Mouse (Mus musculus) B cell, adult 2 months (primary cell): ENCODE data around the gene Daam1.

Experiments used
- DNase-seq, 2 experiments: peaks; one replicate each; pipeline ENCODE4 v3.0.0; 2022

Daam1 gene

DNA sequence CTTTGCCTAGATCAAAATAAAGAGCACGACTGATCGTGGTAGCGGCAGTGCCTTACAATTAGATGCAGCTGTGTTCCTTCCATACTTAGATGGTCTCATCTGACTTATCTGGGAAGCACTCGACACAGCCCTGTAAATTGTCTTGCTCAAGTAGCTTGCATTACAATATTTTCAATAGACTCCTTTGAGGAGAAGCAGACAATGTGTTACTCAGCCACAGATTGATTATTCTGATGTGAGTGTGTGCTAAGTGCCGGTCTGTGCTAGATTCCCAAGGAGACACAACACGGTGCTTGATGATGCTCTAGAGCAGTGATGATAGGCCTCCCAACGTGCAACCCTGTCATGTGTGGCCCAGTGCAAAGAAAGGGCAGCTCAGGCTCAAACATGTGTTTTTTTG is 70.3 kb downstream of the Daam1 start:
- DNase-seq, result no peak

DNA sequence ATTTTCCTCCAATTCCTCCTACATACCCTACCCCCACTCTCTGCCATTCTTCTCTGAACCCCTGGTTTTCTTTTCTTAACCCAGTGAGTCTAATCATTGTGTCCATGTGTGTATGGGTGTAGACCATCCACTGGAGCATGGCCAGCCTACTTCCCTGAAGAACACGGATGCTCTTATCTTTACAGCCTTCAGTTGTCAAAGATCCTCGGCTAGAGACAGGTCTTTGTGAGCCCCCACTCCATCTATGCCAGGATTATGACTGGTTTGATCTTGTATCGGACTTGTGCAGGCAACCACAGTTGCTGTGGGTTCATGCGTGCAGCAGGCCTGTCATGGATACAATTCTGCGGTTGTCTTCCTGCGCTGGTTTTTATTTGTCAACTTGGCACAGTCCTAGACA is 71.0 kb downstream of the Daam1 start:
- no peak for DNase-seq

DNA sequence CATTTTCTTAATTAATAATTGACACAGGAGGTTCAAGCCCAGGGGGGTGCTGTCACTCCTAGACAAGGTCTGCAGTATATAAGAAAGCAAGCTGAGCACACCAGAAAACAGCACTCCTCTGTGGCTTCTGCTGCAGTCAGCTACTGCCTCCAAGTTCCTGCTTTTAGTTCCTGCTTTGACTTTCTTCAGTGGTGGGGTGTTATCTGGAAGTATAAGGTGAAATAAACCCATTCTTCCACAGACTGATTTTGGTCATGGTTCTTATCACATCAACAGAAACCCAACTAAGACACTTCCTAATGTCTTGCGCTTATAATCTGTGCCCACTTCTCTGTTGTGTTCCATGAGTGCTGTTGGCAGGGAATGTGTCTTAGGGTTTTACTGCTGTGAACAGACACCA is 71.4 kb downstream of the Daam1 start:
- DNase-seq, result no peak

DNA sequence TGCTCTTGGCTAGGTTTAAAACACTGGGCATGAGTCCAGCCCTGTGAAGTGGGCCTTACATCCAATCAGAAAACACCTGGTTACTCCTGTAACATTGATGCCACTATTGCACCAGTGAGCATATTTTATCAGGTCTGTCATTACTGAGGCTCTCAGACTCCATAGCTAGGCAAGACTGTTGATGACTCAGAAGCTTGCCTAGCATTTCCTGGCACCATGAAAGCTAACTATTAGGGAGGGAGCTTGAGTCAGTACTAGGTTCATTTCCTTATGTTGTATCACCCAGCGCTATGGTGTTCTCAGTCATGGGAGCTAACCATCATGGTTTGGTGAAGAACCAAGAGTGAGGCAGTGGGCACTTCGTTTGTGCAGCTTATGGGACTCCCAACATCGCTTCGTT is 72.3 kb downstream of the Daam1 start:
- DNase-seq, result no peak

DNA sequence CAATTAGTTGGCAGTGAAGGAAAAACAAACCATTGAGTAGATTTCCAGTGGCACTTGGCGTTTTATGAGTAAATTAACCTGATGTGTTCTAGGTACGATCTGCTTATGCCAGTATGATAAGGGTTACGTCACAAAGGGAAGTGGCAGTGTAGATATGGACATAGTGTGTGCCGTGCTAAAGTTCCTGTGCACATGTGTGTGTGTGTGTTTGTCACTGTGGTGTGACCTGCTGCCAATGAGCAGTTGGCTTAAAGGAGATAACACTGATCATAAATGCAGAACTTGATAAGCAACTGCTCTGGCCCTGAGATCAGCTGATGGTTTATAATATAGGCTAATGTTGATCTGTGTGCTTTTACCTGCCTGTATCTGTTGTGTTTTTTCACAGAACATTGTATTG is 73.4 kb downstream of the Daam1 start:
- no peak for DNase-seq

DNA sequence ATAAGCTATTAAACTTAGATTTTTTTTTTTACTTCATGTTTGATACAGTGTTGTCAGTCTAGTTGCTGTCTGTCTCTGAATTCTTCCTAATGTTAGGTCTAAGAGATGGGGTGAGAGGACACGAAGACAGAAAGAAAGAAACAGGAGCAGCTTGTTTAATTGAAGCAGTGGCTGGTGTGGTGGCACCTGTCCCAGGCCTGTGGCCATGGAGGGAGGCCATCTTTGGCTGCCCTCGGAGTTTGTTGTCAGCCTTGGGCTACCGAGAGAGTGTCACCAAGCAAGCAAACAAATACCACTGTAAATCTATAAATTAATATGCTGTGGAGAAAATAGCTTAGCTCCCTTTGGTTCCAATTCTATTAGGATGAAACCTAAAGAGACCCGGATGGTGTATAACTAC is 74.0 kb downstream of the Daam1 start:
- no peak for DNase-seq

DNA sequence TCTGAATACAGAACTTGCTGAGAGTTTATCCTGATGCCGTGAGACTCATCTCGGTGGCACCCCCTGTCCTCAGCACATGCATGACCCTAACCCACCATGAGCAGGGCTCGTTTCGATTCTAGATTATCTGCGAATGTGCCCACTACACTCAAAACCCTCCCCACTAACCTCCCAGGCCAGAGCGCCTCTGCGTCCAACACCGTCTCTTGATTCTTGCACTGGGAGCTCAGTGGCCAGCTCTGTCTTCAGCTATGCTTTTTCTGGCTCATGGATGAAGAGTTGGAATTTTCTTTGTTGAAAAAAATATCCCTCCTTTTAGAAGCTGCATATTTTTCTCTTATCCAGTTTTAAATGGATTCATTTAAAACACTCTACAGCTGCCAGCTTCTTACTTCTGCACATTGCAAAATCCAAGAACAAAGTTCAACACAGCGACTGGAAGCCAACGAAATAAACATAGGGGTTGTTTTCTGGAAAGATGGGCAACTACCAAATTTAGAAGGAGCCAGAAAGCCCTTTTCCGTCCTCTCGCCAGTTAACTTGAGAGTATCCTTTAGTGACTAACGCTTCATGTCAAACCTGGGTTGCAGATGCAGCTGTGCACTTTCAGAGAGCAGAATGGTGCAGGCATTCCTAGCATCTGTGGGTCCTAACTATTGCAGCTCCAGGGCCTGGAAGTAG is 74.9 kb downstream of the Daam1 start:
- DNase-seq, result no peak

DNA sequence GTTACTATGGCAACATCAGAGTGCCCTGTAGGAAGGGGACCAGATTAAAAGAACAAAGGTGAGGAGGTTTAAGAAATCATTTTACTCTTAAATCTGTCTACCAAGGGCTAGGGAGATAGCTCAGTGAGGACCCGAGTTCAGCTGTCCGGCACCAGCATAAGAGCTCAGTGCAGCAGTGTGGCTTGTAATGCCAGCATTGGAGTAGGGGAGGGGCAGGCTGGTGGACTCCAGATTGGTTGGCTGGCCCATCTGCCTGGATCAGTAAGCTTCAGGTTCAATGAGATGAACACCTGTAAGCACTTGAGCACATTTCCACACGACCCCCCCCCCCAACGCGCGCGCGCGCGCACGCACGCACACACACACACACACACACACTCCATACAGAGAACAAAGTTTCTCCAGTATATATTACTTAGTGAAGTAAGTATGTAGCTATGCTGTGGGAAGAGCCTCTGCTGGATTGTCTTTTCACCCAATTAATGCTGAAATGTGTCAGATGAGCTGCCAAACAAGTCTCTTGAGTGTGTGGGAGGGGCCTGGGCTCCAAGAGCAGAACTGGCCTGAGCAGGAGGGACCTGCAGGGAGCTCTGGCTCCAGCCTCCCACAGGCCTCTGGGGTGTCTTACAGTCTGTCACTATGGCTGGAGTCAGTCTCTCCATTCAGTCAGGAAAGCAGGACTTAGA is 75.8 kb downstream of the Daam1 start:
- no peak for DNase-seq

DNA sequence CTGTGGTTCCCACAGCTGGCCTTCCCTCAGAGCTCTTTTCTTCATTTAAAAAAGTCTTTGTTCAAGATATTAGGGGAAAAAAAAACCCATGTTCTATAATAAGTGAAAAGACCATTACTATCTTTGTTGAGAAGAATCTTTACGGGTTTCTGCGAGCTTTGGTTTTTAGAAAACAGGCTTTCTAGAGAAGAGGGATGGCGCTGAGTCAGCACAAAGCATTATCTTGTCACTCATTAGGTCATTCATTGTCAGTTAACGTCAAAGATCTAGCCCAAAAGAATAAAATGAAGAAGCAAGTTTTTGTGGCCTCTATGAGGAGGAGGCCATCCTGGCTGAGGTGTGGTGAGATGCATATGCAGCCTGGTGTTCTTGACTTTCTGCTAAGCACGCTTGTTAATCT is 78.1 kb downstream of the Daam1 start:
- no peak for DNase-seq

DNA sequence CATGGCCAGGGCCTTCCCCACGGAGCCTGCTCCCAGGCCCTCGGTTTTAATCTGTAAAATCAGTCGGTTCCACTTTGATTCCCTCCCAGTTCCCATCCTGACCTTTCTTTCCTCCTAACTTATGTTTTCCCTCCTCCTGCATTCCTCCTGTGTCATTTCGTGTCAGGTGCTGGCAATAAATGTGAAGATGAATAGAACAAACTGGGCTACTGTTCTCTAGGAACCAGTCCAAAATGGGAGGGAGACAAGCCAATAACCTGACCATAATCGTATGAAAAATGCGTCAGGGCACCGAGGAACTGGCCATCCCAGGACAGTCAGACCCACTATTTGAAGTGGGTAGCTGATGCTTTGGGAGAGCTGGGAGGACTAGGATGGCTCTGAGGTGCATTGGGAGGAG is 79.4 kb downstream of the Daam1 start:
- DNase-seq, result no peak

DNA sequence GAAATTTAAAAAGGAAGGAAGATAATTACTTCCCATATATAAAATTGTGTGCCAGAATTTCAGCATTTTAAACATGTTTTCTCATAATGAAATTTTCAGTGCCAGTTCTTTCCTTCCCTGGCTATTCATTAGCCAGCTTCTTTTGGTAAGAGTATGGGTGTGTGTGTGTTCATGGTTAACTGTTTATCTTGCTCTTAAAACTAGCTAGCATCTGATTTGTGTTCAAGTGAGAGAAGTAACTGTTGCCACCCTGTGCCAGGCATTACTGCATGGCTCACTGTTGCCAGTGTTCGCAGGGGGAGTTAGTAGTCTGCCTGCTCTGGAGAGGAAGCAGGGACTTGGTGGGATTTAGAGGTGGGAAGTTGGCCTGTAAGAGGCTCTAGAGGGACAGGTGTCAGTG is 81.4 kb downstream of the Daam1 start:
- no peak for DNase-seq

DNA sequence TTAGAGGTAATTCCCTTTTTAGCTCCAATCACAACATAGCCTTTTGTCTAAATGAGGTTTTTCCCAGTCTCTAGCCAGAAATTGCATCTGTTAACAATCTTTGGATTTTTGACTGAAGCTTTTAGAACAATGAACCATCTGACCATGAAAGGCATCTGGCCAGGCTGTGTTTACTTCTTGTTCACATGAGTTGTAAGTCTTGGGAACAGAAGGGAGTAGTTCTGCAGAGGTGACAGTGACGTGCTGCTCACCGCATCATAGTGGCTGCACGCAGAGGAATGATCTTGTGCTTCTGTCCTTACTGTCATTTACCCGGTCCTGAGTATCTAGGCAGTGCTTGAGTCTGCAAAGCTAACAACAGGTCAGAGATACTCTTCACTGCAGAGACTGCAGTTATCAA is 88.3 kb downstream of the Daam1 start:
- DNase-seq, result no peak

DNA sequence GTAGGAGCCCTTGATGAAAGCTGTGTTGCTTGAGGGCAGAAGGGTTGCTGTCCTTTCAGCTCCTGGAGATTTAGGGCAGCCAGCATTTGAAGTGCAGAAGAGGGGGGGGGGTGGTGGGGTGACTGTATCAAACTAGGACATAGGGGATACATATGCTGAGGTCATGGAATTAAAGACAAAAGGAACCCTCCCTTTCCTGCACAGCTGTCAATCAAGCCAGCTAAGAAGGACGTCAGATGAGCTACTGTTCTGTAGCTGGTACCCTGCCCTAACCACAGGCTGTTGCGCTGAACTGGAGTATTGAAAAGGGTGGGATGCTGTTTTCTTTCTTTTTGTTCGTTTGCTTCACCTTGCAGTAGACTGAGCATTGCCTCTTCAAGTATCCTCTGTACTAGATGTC is 89.1 kb downstream of the Daam1 start:
- DNase-seq, result no peak

DNA sequence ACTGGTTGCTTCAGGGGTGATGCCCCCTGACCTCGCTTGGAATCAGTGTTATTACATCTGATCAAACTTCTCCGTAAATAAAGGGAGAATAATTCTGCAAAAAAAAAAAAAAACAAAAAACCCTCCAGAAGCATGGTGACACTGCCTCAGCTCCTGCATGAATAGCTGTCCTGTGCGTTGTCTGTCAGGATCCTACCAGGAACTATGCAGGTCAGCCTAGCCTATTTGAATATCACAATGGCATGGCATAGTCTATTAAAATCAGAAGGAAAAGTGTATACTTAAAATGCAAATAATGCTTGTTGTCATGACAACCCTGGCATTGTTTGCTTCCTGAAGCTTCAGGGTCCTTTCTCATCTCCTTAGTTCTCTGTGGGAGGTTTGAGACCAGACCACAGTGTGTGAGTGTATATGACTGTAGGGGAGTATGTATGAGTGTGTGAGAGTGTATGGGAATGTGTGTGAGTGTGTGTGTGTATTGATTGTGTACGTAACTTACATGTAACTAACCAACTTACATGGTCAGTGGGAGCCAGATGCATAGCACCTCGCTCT is 92.0 kb downstream of the Daam1 start:
- DNase-seq, result no peak

DNA sequence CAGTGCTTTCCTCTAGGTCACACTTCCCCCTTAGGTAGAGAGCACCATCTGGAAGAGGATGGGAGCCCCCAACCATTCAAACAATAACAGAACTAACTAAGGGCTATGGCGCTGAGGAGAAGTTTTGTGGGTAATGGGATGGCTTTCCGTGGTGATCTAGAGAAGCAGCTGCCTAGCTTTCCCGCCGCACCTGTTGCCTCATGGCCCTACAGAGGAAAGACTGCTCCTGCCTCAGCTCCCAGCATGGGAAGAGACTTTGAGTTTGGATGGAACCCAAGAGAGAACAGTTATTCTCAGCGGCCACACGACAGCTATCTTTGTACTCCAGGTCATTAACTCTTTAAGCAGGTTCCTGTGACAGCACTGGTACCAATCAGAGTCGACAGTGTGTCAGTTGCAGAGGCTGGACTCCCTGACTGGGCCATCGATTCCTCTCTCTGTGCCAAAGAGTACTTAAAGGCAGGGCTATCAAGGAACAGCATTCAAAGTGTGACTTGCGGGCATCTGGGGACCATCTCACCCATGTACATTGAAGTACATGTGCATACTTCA is 94.2 kb downstream of the Daam1 start:
- no peak for DNase-seq

DNA sequence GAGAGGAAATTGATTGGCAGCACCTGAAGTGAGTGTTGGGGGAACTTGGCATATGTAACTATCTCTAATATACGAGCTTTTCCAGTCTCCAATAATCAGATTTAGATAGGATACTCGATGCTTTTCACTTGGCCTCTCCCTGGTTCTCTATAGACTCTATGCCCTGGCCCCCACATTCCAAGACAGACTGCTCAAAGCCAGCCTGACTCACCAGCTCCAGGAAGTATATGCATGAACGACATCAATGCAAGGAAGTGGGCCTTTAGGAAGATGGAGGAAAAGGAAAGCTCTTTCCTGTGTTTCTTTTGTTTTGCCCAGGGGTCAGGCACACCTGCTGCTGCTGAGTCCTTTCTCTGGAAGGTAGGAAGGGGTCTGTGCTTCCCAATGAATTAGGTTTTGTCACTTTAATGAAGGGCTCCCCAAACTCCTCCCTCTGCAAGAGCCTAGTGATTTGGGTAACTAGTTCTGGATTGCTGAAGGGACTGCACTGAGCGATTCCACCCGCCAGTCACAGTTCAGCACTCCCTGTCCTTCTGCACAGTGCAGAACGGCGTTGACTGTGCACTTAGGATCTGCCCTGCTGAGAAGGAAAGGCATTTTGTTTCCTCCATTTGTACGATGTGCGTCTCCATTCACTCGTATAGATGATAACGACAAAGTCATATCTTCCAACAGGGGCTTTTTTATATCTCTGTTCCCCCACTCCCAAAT is 95.3 kb downstream of the Daam1 start:
- DNase-seq, result no peak

DNA sequence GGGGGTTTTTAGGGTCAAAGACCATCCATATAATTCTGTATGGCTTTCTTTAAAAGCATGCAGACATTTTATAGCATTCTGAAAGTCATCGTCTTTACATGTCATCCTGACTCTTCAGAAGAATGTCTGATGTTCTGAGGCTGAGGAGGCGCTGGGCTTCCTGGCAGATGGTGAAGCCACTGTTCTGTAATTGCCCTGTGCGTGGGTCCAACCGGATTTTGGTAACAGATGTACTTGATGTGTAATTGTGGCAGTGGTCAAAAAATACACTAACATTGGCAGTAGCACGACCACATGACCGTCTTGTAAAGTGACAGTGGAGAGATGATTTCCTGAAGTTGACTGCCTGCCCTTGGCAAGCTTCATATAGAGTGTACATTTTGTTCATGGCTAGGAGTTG is 97.2 kb downstream of the Daam1 start:
- DNase-seq, result no peak

DNA sequence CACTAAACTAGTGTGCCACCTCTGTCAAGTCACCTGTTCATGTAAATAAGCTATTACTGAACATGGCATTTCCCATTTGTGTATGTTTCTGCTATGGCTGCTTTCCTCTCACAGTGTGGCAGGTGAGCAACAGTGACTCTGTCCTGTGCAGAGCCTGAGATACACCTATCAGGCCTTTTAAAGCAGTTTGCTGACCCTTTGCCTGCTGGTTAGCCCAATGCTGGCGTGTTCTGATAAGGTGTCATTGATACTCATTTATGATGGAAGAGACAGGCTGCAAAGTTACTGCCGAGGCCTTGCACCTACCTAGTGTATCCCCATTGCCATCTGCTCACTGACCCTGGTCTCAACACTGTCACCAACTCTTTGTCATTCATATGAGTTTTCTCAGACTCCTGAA is 99.0 kb downstream of the Daam1 start:
- no peak for DNase-seq

DNA sequence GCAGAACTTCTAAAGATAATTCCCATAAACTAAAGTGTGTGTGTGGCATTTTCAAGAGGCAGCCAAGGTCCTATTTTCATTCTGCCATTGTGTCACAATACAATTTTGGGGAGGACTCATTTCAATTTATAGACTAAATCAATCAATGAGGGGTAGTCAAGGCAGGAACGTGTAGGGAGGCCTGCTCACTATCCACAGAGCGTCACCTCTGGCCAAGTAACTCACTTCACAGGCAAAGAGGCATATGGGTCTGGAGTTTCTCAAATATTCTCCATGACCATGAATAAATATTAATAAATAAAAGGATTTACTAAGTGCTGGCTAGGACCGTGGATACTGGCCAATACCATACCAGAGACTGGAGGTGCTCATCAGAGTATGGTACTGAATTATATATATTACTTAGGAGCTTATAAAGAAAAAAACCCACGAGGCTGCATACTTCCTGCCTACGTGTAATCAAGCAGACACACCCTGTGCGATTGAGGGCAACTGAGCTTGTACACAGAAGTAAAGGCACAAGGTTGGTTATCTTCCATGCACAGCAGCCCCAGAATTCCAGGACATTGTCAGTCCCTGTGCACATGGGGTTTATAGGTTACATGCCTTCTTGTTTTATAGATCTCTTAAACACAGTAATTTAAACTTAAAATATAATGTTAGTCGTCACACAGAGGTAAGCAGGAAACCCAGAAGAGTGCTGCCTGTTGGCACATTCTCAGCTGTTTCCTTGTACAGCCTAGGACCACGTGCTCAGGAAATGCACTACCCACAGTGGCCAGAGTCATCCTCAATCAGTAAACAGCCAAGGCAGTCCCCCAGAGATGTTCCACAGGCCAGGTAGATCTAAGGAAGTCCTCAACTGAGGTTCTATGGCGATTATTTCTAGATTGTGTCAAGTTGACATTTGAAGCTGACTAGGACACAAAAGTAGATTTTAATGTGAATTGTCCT is 101.8 kb downstream of the Daam1 start:
- DNase-seq, result peak; percentile 16 to 25

DNA sequence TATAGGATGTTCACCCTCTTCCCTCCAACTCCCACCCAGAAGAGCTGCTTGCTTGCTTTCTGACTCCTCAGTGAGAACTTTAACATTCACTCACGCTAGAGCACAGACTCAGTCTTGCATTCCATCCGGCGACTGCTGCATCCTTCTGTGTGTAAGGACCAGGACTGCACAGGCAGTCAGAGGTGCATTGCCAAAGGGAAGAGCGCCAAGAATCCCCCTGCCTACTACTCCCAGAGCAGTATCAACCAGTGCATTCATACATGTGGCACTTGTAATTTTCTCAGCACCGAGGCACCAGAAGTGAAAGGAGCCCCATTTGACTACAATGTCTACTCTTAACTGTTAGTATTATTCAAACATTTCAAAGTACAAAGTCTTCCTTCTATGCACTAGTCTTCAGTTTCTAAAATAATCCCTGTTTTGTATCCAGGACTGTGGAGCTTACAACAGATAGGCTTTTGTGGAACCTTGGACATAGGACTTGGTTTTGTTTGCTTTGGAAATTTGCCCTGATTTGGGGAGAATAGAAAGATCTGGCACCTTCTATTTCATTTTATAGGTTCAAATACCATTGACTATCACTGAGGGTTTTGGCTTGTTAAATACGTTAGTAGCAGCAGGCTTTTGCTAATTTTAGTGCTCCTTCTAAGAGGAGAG is 103.2 kb downstream of the Daam1 start:
- no peak for DNase-seq

DNA sequence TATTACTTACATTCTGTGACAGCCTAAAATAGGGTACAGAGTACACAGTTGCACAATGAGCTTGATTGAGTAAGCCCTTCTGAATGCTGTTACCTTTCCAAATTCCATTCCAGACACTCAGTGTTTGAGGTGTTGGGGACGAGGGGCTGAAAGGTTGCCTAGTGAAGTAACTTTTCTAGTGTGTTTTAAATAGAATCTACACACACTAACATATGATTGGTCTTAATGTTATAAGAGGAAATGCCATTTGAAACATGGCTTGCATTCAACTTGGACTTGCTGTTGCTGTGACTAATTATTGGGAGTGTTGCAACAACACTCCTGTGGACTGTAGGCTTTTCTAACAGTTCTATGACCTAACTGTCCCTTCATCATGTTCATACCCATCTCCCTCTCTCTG is 105.8 kb downstream of the Daam1 start:
- DNase-seq, result no peak

DNA sequence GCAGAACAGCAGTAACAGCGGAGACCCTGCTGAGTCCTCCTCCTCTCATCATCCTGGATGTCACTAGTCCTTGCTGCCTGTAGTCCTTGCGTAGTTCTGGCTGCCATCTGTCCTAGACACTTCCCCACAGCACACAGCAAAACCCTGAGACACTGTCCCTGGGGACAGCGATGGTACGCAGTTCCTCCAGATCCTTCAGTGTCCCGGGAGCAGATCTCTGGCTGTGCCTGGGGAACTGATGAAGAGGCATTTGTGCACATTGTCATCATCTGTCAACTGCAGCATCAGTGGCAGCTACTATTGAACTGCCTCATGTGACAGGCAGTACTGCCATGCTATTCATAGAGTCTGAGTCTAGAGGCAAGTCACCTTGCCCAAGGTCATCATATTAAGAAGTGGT is 107.6 kb downstream of the Daam1 start:
- no peak for DNase-seq
